Mouse (Mus musculus): ENCODE measurements around the gene Kcnk5. TPM values are rescaled to one million over a fixed set of nuclear protein-coding genes. Genes with fewer than 3 reads are reported as not detected.

Gene Kcnk5
- polyA plus RNA-seq (2015; fragmentation: Nextera tagmentation; extraction: Ambion mirVana), result 8.7 and 9.5 TPM in 2 replicates

DNA sequence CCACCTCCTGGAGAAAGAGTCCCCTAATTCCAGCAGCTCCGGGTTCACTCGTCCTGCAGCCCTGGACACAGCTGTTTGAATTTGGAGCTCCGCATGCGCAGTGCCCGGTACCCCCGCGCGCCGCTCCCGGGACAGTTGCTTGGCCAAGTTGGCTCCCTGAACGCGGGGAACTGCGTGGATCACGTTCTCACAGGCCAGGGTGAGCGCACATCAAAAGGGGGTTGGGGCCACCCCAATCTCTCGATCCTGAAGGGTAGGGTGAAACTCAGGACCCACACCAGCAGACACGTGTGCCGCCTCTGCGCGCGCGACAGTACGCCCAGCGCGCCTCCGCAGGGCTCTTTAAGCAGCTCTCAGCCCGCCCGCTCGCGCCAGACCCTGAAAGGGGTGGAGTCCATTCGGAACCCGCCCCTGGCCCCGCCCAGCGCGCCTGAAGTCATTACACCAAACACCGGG lies at the start of gene Kcnk5:
Kcnk5 (minus strand) TSS at position 344 of the 456 bp plus-strand sequence.
- peak; percentile 95 for ATAC-seq (ENCODE audit: insufficient read depth, low FRiP score)
- Histone ChIP-seq H3K36me3 (ENCODE audit: control insufficient read depth, insufficient read depth, low read length) (no peaks in the 10 kb centered on the region), H3K4me1 (ENCODE audit: control insufficient read depth, insufficient read depth, low read length) (peaks cover 20% of the 10 kb centered on the region; the same call in 1 of the 2 replicates), H3K9me3 (replicated peaks; ENCODE audit: control insufficient read depth, low read length) (no peaks in the 10 kb centered on the region), H3K27ac (ENCODE audit: low read length) (peak within 1 kb of the TSS; percentile 50; the same call in 1 of the 2 replicates), H3K4me2 (ENCODE audit: low read depth, low read length) (peak within 1 kb of the TSS; percentile 97), H3K9ac (ENCODE audit: low read length) (peak within 1 kb of the TSS; percentile 76), H3K27me3 (ENCODE audit: control insufficient read depth, insufficient read depth, low read length) (no peaks in the 10 kb centered on the region), H3K4me3 (replicated peaks; ENCODE audit: low read length) (peak within 1 kb of the TSS; percentile 66)
- under 1% methylated on average over 36 of the region's 36 CpGs for WGBS

GRCm38 (mm10) chr14:20230063-20230491 lies 48.5 kb upstream of the Kcnk5 start:
- no peaks in the 10 kb centered on the region for H3K27me3 ChIP-seq (ENCODE audit: control insufficient read depth, insufficient read depth, low read length)
- 0 out of 2 replicates have a peak, but pooled peaks cover 4% of the 10 kb centered on the region for H3K4me1 ChIP-seq (ENCODE audit: control insufficient read depth, insufficient read depth, low read length)
- H3K9me3 ChIP-seq (replicated peaks; ENCODE audit: control insufficient read depth, low read length), result no peaks in the 10 kb centered on the region
- no peak overlapping the region for H3K4me2 ChIP-seq (ENCODE audit: low read depth, low read length)
- H3K9ac ChIP-seq (ENCODE audit: low read length), result no peak overlapping the region
- no peak overlapping the region for H3K4me3 ChIP-seq (replicated peaks; ENCODE audit: low read length)
- WGBS, result 75% methylated on average over 7 of the region's 7 CpGs
- no peaks in the 10 kb centered on the region for H3K36me3 ChIP-seq (ENCODE audit: control insufficient read depth, insufficient read depth, low read length)
- ATAC-seq (ENCODE audit: insufficient read depth, low FRiP score), result no peak; the same call in 1 of the 2 replicates
- peak overlapping the region; percentile 70 for H3K27ac ChIP-seq (ENCODE audit: low read length)

DNA sequence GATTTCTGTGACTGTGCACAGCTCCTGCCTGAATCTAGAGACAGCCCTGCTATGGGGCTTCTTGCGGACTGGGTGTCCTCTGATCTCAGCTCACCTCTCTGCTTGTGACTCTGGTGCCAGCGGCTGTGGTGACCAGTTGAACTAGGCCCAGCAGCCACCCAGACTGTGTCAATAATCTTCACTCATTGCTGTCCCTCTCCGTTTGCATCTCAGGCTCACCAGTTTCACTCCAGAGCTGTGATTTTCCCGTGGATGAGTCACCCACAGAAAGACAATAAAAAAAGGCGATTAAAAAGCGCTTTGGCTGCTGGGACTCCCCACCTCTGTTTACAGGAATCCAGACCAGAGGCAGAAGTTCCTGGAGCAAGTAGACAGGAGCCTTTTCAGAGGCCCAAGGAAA lies 47.8 kb upstream of the Kcnk5 start:
- no peak overlapping the region for H3K9ac ChIP-seq (ENCODE audit: low read length)
- 53% methylated on average over 6 of the region's 6 CpGs for WGBS
- H3K4me3 ChIP-seq (replicated peaks; ENCODE audit: low read length), result no peak overlapping the region
- no peaks in the 10 kb centered on the region for H3K36me3 ChIP-seq (ENCODE audit: control insufficient read depth, insufficient read depth, low read length)
- no peaks in the 10 kb centered on the region for H3K27me3 ChIP-seq (ENCODE audit: control insufficient read depth, insufficient read depth, low read length)
- H3K9me3 ChIP-seq (replicated peaks; ENCODE audit: control insufficient read depth, low read length), result no peaks in the 10 kb centered on the region
- ATAC-seq (ENCODE audit: insufficient read depth, low FRiP score), result no peak
- H3K27ac ChIP-seq (ENCODE audit: low read length), result peak overlapping the region; percentile 70
- H3K4me1 ChIP-seq (ENCODE audit: control insufficient read depth, insufficient read depth, low read length), result peaks cover 5% of the 10 kb centered on the region; the same call in 1 of the 2 replicates
- no peak overlapping the region for H3K4me2 ChIP-seq (ENCODE audit: low read depth, low read length)

DNA sequence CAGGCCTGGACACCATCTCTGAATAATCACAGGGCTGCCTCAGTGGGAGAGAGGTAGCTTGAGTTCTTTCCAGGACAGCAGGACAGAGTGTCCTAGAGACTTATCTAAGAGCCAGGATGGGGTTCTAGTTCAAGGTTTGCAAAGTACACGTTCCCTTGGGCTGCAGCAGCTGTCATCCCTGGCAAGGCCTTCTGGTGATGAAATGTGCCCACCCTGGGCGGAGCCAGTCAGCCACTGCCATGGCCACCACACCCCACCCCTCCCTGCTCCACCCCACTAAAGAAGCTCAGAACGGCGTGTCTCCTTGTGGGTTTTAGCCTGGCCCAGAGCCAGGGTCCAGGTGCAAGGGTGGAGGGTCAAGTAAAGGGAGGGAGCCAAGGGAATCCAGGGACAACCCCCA lies 46.7 kb upstream of the Kcnk5 start:
- Histone ChIP-seq H3K27ac (ENCODE audit: low read length) (no peak overlapping the region), H3K27me3 (ENCODE audit: control insufficient read depth, insufficient read depth, low read length) (no peaks in the 10 kb centered on the region), H3K36me3 (ENCODE audit: control insufficient read depth, insufficient read depth, low read length) (no peaks in the 10 kb centered on the region), H3K9ac (ENCODE audit: low read length) (no peak overlapping the region), H3K4me3 (replicated peaks; ENCODE audit: low read length) (no peak overlapping the region), H3K4me1 (ENCODE audit: control insufficient read depth, insufficient read depth, low read length) (peaks cover 8% of the 10 kb centered on the region; the same call in 1 of the 2 replicates), H3K4me2 (ENCODE audit: low read depth, low read length) (no peak overlapping the region), H3K9me3 (replicated peaks; ENCODE audit: control insufficient read depth, low read length) (no peaks in the 10 kb centered on the region)
- WGBS, result 36% methylated on average over 4 of the region's 4 CpGs
- no peak for ATAC-seq (ENCODE audit: insufficient read depth, low FRiP score)

DNA sequence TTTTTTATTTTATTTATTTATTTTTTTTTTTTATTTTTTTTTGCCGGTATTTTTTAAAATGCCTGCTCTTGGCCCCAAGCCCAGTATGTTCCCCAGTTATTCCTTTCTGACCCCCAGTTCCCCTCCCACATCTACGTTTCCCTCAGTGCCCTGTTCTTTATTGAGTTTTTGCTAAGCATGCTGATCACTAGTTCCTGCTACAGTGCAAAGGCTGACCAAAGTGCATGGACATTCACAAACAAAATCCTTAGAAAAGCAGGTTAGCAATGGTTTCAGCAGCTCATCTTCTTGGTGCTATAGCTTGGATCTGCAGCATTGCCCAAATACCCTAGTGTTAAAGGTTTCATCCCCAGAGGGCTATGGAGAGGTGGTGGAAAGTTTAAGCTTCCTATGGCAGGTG lies 45.4 kb upstream of the Kcnk5 start:
- 45% methylated on average over 2 of the region's 2 CpGs for WGBS

DNA sequence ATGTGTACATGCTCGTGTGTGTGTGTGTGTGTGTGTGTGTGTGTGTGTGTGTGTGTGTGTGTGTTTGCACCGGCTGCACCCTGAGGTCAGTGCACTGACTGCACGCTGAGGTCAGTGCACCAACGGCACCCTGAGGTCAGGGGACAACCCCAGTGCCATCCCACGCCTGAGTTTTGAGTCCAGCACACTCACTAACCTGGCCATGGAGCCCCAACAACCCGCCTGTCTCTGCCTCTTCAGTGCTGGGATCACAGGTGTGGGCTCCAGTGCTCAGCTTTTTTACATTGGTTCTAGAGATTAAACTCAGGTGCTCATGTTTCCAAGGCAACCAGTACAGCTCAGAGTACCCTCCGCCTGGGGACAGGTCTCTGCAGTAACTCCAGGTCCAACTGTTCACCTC lies 44.9 kb upstream of the Kcnk5 start:
- H3K4me1 ChIP-seq (ENCODE audit: control insufficient read depth, insufficient read depth, low read length), result peaks cover 8% of the 10 kb centered on the region; the same call in 1 of the 2 replicates
- H3K4me2 ChIP-seq (ENCODE audit: low read depth, low read length), result no peak overlapping the region
- ATAC-seq (ENCODE audit: insufficient read depth, low FRiP score), result no peak
- H3K27me3 ChIP-seq (ENCODE audit: control insufficient read depth, insufficient read depth, low read length), result no peaks in the 10 kb centered on the region
- no peaks in the 10 kb centered on the region for H3K9me3 ChIP-seq (replicated peaks; ENCODE audit: control insufficient read depth, low read length)
- H3K27ac ChIP-seq (ENCODE audit: low read length), result no peak overlapping the region
- no peak overlapping the region for H3K9ac ChIP-seq (ENCODE audit: low read length)
- no peaks in the 10 kb centered on the region for H3K36me3 ChIP-seq (ENCODE audit: control insufficient read depth, insufficient read depth, low read length)
- WGBS, result 45% methylated on average over 7 of the region's 7 CpGs
- no peak overlapping the region for H3K4me3 ChIP-seq (replicated peaks; ENCODE audit: low read length)

More for the DNA sequence above, 45.4 kb upstream of the Kcnk5 start:
- Histone ChIP-seq H3K4me3 (replicated peaks; ENCODE audit: low read length) (no peak overlapping the region), H3K9ac (ENCODE audit: low read length) (no peak overlapping the region), H3K36me3 (ENCODE audit: control insufficient read depth, insufficient read depth, low read length) (no peaks in the 10 kb centered on the region), H3K4me1 (ENCODE audit: control insufficient read depth, insufficient read depth, low read length) (peaks cover 8% of the 10 kb centered on the region; the same call in 1 of the 2 replicates), H3K27me3 (ENCODE audit: control insufficient read depth, insufficient read depth, low read length) (no peaks in the 10 kb centered on the region), H3K9me3 (replicated peaks; ENCODE audit: control insufficient read depth, low read length) (no peaks in the 10 kb centered on the region), H3K4me2 (ENCODE audit: low read depth, low read length) (no peak overlapping the region), H3K27ac (ENCODE audit: low read length) (no peak overlapping the region)
- no peak for ATAC-seq (ENCODE audit: insufficient read depth, low FRiP score)

DNA sequence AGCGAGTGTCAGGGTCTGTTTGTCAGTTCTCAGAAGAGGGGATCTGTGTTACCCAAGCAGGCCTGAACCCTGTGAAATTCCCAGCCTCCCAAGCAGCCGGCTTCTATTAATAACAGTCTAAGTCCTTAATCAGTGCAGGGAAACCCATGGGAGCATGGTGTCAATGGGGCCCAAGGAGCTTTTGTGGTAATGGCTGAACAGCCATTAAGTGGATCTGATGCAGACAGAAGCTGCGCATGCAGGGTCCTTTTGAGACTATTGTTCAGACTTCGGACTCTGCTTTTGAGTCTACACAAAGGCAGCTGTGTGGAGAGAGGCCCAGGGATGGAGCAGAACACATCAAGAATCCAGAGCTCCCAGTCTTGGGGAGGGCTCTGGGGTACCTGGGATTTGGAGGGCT lies 43.9 kb upstream of the Kcnk5 start:
- Histone ChIP-seq H3K9ac (ENCODE audit: low read length) (no peak overlapping the region), H3K4me1 (ENCODE audit: control insufficient read depth, insufficient read depth, low read length) (peaks cover 8% of the 10 kb centered on the region; the same call in 1 of the 2 replicates), H3K27ac (ENCODE audit: low read length) (no peak overlapping the region), H3K4me2 (ENCODE audit: low read depth, low read length) (no peak overlapping the region), H3K36me3 (ENCODE audit: control insufficient read depth, insufficient read depth, low read length) (no peaks in the 10 kb centered on the region), H3K27me3 (ENCODE audit: control insufficient read depth, insufficient read depth, low read length) (no peaks in the 10 kb centered on the region), H3K9me3 (replicated peaks; ENCODE audit: control insufficient read depth, low read length) (no peaks in the 10 kb centered on the region), H3K4me3 (replicated peaks; ENCODE audit: low read length) (no peak overlapping the region)
- ATAC-seq (ENCODE audit: insufficient read depth, low FRiP score), result no peak
- 63% methylated on average over 4 of the region's 4 CpGs for WGBS

GRCm38 (mm10) chr14:20224576-20225218 lies 43.1 kb upstream of the Kcnk5 start:
- Histone ChIP-seq H3K4me1 (ENCODE audit: control insufficient read depth, insufficient read depth, low read length) (peaks cover 8% of the 10 kb centered on the region; the same call in 1 of the 2 replicates), H3K4me3 (replicated peaks; ENCODE audit: low read length) (no peak overlapping the region), H3K27ac (ENCODE audit: low read length) (no peak overlapping the region; the same call in 1 of the 2 replicates), H3K9ac (ENCODE audit: low read length) (no peak overlapping the region), H3K36me3 (ENCODE audit: control insufficient read depth, insufficient read depth, low read length) (no peaks in the 10 kb centered on the region), H3K27me3 (ENCODE audit: control insufficient read depth, insufficient read depth, low read length) (no peaks in the 10 kb centered on the region), H3K4me2 (ENCODE audit: low read depth, low read length) (no peak overlapping the region), H3K9me3 (replicated peaks; ENCODE audit: control insufficient read depth, low read length) (no peaks in the 10 kb centered on the region)
- 55% methylated on average over 10 of the region's 10 CpGs for WGBS
- ATAC-seq (ENCODE audit: insufficient read depth, low FRiP score), result 0 out of 2 replicates have a peak, but pooled peaks have one; percentile 15

DNA sequence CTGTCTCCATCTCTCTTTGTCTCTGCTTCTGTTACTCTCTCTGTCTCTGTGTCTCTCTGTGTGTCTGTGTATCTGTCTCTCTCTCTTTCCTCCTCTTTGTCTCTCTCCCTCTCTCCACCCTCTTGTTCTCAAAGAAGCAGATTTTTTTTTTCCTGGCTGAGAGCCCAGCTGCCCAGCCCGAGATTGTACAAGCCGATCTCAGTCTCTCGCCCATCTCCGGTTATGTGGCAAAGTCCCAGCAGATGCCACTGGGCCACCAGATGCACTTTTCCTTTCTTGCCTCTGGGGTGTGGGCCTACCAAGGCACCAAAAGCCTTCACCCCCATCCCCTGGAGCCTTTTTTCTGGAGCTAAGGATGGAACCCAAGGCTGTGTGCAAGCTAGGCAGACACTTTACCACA lies 42.6 kb upstream of the Kcnk5 start:
- Histone ChIP-seq H3K9ac (ENCODE audit: low read length) (no peak overlapping the region), H3K27me3 (ENCODE audit: control insufficient read depth, insufficient read depth, low read length) (no peaks in the 10 kb centered on the region), H3K36me3 (ENCODE audit: control insufficient read depth, insufficient read depth, low read length) (no peaks in the 10 kb centered on the region), H3K4me3 (replicated peaks; ENCODE audit: low read length) (no peak overlapping the region), H3K4me1 (ENCODE audit: control insufficient read depth, insufficient read depth, low read length) (peaks cover 8% of the 10 kb centered on the region; the same call in 1 of the 2 replicates), H3K27ac (ENCODE audit: low read length) (no peak overlapping the region; the same call in 1 of the 2 replicates), H3K4me2 (ENCODE audit: low read depth, low read length) (no peak overlapping the region), H3K9me3 (replicated peaks; ENCODE audit: control insufficient read depth, low read length) (no peaks in the 10 kb centered on the region)
- WGBS, result 33% methylated on average over 4 of the region's 4 CpGs
- ATAC-seq (ENCODE audit: insufficient read depth, low FRiP score), result no peak

Measured in stomach, embryonic 16.5 days (tissue).